11 mouse cellular contexts compared by ENCODE assay signal in the genomic region with DNA sequence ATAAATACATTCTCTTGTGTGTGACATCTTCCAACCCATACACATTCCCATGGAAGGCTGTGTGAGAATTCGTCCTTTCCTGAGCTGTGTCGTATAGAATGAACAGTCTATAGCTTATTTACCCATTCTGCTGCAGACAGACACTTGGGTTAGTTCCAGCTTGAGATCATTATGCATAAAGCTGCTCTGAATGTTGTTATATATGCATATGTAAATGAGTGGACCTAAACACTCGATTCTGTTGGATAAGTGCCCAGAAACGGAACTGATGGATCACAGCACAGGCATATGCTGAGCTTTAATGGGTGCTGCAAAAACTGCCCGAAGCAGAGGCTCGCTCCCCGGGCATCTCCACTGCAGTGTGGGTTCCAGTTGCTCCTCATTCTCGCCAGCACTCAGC.
DNase-seq lines count a peak whose midpoint lies in the region; ATAC-seq lines count a peak whose summit lies in the region.
"Had no signal": no experiment of that assay in that cellular context is flagged by ENCODE, and none has a peak within 500 bp of the region (broad histone marks: within the 10 kb centered on the region; RNA-seq: fewer than 3 reads in every experiment).

No protein-coding gene starts in this region.

- peak; percentile 57 for DNase-seq in layer of hippocampus, adult 9-11 months
- no peak for DNase-seq in layer of hippocampus, postnatal 10 days (ENCODE audit: low spot score in 2 of 2)
- peak; percentile 26 to 67 for DNase-seq in left cerebral cortex, adult 9 months (ENCODE audit: low spot score in 2 of 2)
- peak; percentile 45 to 46 for DNase-seq in right cerebral cortex, adult 2 months (ENCODE audit: low spot score in 2 of 2)
- no peak for DNase-seq in kidney, postnatal 36 days
- no peak for DNase-seq in adrenal gland, adult 8-10 months
- no peak for DNase-seq in kidney, postnatal 4 days

- WGBS in embryonic facial prominence, embryonic 15.5 days, result 30% methylated on average over 8 of the region's 8 CpGs

- no peak overlapping the region for H3K4me3 ChIP-seq in embryonic facial prominence, embryonic 15.5 days (replicated peaks)
- H3K4me3 ChIP-seq: limb, embryonic 13.5 days had no signal

- H3K27me3 ChIP-seq in embryonic facial prominence, embryonic 15.5 days, result no peaks in the 10 kb centered on the region
- H3K27me3 ChIP-seq: limb, embryonic 13.5 days had no signal

- H3K9me3 ChIP-seq in embryonic facial prominence, embryonic 15.5 days (replicated peaks), result no peaks in the 10 kb centered on the region
- H3K9me3 ChIP-seq: limb, embryonic 13.5 days had no signal

- peaks cover 18% of the 10 kb centered on the region for H3K4me1 ChIP-seq in embryonic facial prominence, embryonic 15.5 days

- ATAC-seq in embryonic facial prominence, embryonic 15.5 days (ENCODE audit: insufficient number of reproducible peaks, low FRiP score, low TSS enrichment, low read depth), result peak; percentile 78
- ATAC-seq: CD4-positive, CD25-positive, alpha-beta regulatory T cell, adult 4 months had no signal

- no peak overlapping the region for H3K27ac ChIP-seq in embryonic facial prominence, embryonic 15.5 days (replicated peaks)
- H3K27ac ChIP-seq: kidney, postnatal 0 days; limb, embryonic 13.5 days had no signal

- H3K36me3 ChIP-seq in embryonic facial prominence, embryonic 15.5 days, result no peaks in the 10 kb centered on the region
- H3K36me3 ChIP-seq: limb, embryonic 13.5 days had no signal

- H3K9ac ChIP-seq in embryonic facial prominence, embryonic 15.5 days, result no peak overlapping the region
- H3K9ac ChIP-seq: limb, embryonic 13.5 days had no signal

- H3K4me2 ChIP-seq in embryonic facial prominence, embryonic 15.5 days (replicated peaks), result no peak overlapping the region
- H3K4me2 ChIP-seq: limb, embryonic 13.5 days had no signal

Comparison
In these comparisons a context has a peak if more than half of its experiments do, and no peak if none do; other contexts are left out.
1. DNase-seq: peak in layer of hippocampus, adult 9-11 months (single experiment), left cerebral cortex, adult 9 months (2 of 2) and right cerebral cortex, adult 2 months (2 of 2); none in layer of hippocampus, postnatal 10 days (0 of 2), kidney, postnatal 36 days (0 of 2), adrenal gland, adult 8-10 months (single experiment) and kidney, postnatal 4 days (0 of 2).